Mouse (Mus musculus) thymus, adult 2 months (tissue): ENCODE measurements around the gene Rps7. TPM values are rescaled to one million over a fixed set of nuclear protein-coding genes. Genes with fewer than 3 reads are reported as not detected.

ENCODE experiments used
- DNase-seq: peaks from one replicate; pipeline ENCODE4 v3.0.0; 2021
- H3K27ac ChIP-seq: fragments of 200-500 bp; 2 replicates; pipeline ENCODE4 v1.5.1; 2012; ENCODE audit warnings: low read length, control low read depth; ENCODE audit not compliant: control insufficient read depth, insufficient read depth
- H3K27me3 ChIP-seq: fragments of 200-500 bp; 2 replicates; pipeline ENCODE4 v1.6.1; 2012; ENCODE audit warnings: mild to moderate bottlenecking, low read length, moderate library complexity, mixed read lengths; ENCODE audit not compliant: control insufficient read depth, insufficient read depth
- H3K36me3 ChIP-seq: fragments of 200-500 bp; 2 replicates; pipeline ENCODE4 v1.6.1; 2012; ENCODE audit warnings: mild to moderate bottlenecking, low read length, moderate library complexity; ENCODE audit not compliant: control insufficient read depth, insufficient read depth
- H3K4me1 ChIP-seq: fragments of 200-500 bp; replicated peaks from 2 replicates; pipeline ENCODE4 v1.6.1; 2012; ENCODE audit warnings: low read length; ENCODE audit not compliant: control insufficient read depth, insufficient read depth
- H3K4me3 ChIP-seq: fragments of 200-500 bp; 2 replicates; pipeline ENCODE4 v1.5.1; 2012; ENCODE audit warnings: mild to moderate bottlenecking, low read length, control low read depth, moderate library complexity; ENCODE audit not compliant: control insufficient read depth, insufficient read depth
- CTCF ChIP-seq: fragments of 200-500 bp; IDR thresholded peaks from 2 replicates; pipeline ENCODE4 v1.5.1; 2012; ENCODE audit warnings: mild to moderate bottlenecking, control low read depth, low read length, moderate library complexity, borderline replicate concordance; ENCODE audit not compliant: control insufficient read depth, poor library complexity, insufficient read depth; ENCODE audit errors: extremely low read depth
- POLR2A ChIP-seq: fragments of 200-500 bp; IDR thresholded peaks from 2 replicates; pipeline ENCODE4 v1.6.1; 2012; ENCODE audit warnings: mild to moderate bottlenecking, low read length, control low read depth, moderate library complexity; ENCODE audit not compliant: control insufficient read depth, poor library complexity, insufficient read depth; ENCODE audit errors: extremely low read depth
- WGBS: fragments of 180-500 bp; shearing (Covaris S2); methylation state at CpG from one replicate; pipeline ENCODE4 v1.1.7; 2018; 5-methylcytosine and 5-hydroxymethylcytosine counted together
- polyA plus RNA-seq: library from polyadenylated mRNA; depleted of rRNA; stranded (reverse); fragments of >200 nt; gene quantifications from 2 replicates; pipeline ENCODE4 v1.2.3, GENCODE M21; 2012; rRNA removed

The Rps7 gene
- polyA plus RNA-seq, 1 experiment: 351 TPM

GRCm38 (mm10) chr12:28584036-28584435 is 51.7 kb downstream of the Rps7 start:
- H3K36me3 ChIP-seq: no peaks in the 10 kb centered on the region
- H3K27me3 ChIP-seq: no peaks in the 10 kb centered on the region
- no peak for DNase-seq
- no peak for TF ChIP-seq CTCF
- TF ChIP-seq POLR2A: no peak
- no peak overlapping the region for H3K4me3 ChIP-seq
- no peaks in the 10 kb centered on the region for H3K4me1 ChIP-seq
- H3K27ac ChIP-seq: no peak overlapping the region
- 50% methylated on average over 3 of the region's 3 CpGs for WGBS

- DNase-seq: no peak
- WGBS: 93% methylated on average over 8 of the region's 8 CpGs
- Histone ChIP-seq H3K36me3 (no peaks in the 10 kb centered on the region), H3K4me1 (no peaks in the 10 kb centered on the region), H3K27me3 (no peaks in the 10 kb centered on the region), H3K4me3 (no peak within 1 kb of the TSS), H3K27ac (no peak within 1 kb of the TSS)
- TF ChIP-seq CTCF (no peak), POLR2A (no peak)
Observed at GRCm38 (mm10) chr12:28582423-28582822, 53.3 kb downstream of the Rps7 start, which contains the start of gene Allc. TSS of gene Allc (minus strand) at chr12:28582523.

Other genes with a start within 250 kb of the Rps7 start
- gene Dcdc2c, start 83.6 kb downstream of the Rps7 start, polyA plus RNA-seq: not detected in 2 replicates
- 0.09 TPM in 1 of 2 replicates, not detected in the other for gene Allc, start 53.4 kb downstream of the Rps7 start, polyA plus RNA-seq
- 0.56 and 1.8 TPM in 2 replicates for gene Colec11, start 12.6 kb downstream of the Rps7 start, polyA plus RNA-seq
- 14.9 and 16.1 TPM in 2 replicates for gene Rnaseh1, start 13.6 kb upstream of the Rps7 start, polyA plus RNA-seq
- gene Adi1, start 39.3 kb upstream of the Rps7 start, polyA plus RNA-seq: 12.4 and 15.8 TPM in 2 replicates
- gene Trappc12, start 114.5 kb upstream of the Rps7 start, polyA plus RNA-seq: 33.4 and 47.2 TPM in 2 replicates
- 54.0 and 66.8 TPM in 2 replicates for gene Eipr1, start 115.8 kb upstream of the Rps7 start, polyA plus RNA-seq